Mouse (Mus musculus) left cerebral cortex, adult 9 months (tissue): ENCODE data around the gene Vamp5.

ENCODE experiments used
- DNase-seq, 2 experiments: peaks; one replicate each; pipeline ENCODE4 v3.0.0; 2022; ENCODE audit warnings: low spot score in 2 of 2

Gene Vamp5

DNA sequence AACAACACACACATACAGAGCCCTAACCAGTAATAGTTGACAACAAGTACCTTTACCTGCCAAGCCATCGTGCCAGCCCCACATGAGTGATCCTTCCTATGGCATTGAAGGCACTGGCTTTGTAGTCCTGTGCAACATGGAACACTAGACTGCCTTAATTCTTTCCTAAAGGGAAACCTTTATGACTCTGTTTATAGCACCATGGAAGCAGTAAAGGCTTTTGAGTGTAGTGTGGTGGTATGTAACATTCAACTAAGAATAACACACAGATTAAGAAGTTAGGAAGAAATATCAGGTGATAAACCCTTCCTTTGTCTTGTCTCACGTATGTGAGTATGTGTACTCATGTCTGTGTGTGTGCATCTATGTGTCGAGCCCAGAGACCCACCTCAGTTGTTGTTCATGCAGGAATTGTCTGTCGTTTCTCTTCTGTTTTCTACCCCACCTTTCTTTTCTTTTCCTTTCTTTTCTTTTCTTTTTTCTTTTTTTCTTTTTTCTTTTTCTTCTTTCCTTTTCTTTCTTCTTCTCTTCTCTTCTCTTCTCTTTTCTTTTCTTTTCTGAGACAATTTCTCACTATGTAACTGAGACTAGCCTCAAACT is 13.3 kb downstream of the Vamp5 start, which contains the start of gene Rnf181:
Gene Rnf181 (minus strand): TSS at position 113 of the 600 bp plus-strand sequence.
- DNase-seq = no peak

DNA sequence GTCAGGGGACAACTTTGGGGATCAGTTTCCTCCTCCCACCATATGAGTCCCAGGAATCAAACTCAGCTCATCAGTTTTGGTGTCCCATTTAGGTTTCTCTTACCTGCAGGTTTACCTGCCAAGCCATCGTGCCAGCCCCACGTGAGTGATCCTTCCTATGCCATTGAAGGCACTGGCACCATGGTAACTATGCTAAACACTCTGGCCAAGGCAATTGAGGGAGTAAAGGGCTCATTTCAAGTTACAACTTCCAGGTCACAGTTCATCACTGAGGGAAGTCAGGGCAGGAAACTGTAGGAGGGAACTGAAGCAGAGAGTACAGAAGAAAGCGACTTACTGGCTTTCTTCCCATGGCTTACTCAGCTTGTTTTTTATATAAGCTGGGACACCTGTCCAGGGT is 14.0 kb downstream of the Vamp5 start:
- DNase-seq = no peak

DNA sequence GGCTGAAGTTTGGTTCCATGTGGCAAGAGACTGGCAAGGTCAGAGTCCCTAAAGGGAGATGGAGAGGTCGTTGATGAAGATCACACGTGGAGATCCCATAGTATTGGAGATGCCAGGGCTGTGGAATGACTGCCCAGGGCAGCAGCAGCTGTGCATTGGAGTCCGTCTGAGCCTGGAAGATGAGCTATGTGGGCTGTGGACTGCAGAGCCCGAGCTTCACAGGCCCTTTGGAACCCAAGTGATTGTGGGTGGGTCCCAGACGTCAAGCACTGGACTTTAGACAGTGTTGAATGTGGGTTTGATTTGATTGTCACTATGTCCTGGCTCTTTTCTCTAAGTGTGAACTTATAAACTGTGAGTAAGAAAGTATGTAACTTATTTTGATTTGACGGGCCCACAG is 15.3 kb downstream of the Vamp5 start:
- no peak for DNase-seq

DNA sequence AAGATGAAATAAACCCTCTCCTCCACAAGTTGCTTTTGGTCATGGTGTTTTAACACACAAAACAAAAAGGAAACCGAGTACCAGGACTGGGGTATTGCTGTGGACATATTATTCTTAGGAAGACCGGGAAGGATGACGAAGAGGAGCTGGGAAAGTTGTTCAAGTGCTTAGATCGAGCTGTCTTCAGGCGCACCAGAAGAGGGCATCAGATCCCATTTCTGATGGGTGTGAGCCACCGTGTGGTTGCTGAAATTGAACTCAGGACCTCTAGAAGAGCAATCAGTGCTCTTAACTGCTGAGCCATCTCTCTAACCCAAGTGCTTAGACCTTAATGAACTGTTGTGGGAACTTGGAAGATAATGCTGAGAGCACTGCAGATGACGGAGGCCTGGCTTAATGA is 16.3 kb downstream of the Vamp5 start:
- DNase-seq = no peak

DNA sequence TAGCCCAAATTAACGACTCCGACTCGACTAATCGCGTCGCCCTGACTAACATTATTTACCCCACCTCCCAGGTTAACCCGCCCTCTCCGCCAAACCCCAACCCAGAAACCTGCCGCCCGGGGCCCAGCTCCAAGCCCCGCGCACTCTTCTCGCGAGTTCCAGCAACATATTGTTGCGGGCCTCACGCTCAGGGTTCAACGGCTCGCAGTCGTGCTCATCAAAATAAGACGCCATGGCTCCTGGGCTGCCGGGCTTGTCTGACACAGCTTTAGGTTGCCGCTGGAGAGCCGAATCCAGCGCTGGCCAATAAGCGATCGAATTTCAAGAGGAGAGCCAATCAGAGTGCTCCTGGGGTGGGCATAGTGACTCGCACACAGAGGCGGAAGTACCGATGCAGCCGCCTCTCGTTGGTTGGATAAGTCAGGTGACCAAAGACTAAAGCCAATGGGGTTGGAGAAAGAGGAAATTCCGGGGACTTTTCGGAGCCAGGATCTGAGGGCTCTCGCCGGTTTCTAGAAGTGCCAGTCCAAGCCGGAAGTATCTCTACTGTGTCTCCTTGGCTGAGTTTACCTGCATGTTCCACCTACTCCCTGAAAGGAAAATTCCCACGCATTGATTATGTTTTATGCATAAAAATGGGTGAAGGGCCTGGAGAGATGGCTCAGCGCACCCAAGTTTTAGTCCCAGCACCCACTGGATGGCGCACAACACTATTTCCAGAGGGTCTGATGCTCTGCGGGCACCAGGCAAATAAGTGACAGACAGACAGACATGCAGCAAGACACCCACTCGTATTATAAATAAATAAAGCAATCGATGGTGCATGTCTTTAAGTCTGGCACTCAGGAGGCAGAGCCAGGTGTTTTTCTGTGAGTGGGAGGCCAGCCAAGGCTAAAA is 17.9 kb downstream of the Vamp5 start:
- DNase-seq = peak; percentile 97 to 98

DNA sequence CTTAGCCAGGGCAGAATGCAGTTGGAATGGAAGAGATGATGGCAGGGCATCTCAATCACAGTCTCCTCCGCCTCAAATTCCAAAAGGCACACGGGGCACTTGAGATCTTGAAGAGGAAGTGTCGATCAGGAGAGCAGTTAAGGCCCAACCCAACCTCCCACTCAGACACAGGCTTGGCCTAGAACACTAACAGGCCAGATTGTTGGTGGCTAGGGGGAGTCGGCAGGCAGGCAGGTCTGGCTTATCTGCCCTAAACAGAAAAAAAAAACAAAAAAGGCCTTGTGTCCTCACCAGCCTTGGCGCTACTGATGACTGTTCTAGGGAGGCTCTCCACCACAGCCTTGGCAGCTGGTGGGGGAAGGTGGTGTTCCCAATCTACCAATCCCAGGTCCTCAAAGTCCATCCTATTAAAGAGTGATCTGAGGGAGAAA is 19.1 kb downstream of the Vamp5 start:
- DNase-seq = no peak

DNA sequence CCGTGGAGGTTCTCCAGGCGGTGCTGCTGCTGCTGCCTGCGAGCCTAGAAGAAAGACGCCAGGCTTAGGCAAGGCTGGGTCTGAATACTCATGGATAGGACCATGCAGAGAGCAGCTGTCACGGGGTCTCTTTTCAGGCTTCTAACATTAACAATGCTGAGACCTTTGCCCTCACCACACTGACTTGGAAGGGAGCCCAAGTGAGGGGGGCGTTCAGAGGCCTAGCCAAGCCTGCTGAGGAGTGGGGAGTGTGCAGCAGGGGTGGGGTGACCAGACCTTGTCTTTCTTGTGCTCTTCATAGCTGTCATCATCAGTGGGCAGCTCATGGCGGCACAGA is 19.7 kb downstream of the Vamp5 start:
- DNase-seq = no peak

DNA sequence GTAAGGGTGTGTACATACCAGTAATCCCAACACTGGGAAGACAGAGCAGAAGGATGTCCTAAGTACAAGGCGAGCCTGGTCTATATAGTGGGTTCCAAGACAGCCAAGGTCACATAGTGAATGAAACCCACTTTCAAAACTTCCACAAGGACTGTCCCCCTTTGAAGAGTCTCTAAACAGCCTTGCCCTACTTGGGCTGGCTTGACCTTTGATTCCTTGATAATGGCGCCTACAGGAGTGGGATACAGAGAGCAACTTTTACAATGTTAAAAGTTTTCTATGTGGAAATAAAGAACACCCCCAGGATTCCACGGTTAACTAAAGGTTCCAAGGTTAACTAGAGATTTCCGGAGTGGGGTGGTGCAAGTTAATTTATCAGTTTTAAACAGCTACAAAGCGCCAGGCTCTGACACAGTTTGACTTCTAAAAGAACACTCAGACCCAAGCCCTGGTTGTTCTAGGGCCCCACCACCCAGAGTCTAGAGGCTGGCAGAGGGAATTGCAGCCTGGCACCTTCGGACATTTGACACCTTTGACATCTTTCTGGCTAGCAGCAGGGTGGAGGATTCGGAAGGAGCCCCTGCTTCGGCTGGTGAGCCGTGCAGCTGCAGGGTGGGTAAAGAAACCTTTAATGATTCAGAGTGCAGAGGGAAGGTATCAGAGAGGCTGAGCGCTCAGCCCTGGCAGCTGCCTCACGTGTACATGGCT is 20.2 kb downstream of the Vamp5 start:
- no peak for DNase-seq

DNA sequence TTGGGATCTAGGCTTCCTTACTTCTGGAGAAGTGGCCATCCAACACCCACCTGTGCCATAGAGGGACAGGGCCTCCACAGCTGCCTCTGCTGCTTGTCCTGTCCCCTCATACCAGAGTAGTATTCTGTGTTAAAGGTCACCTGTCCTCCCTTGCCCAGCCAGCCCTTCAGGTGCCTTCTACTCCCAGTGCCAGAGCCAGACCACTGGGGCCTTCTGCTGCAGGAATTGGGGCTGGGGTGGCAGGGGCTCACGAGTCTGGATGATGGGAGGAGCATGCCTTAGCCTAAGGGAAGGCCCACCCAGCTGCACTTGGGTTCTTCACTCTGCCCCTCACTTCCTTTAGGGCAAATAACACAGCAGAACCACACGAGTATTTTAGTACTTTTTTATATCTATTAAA is 20.9 kb downstream of the Vamp5 start:
- DNase-seq = no peak

DNA sequence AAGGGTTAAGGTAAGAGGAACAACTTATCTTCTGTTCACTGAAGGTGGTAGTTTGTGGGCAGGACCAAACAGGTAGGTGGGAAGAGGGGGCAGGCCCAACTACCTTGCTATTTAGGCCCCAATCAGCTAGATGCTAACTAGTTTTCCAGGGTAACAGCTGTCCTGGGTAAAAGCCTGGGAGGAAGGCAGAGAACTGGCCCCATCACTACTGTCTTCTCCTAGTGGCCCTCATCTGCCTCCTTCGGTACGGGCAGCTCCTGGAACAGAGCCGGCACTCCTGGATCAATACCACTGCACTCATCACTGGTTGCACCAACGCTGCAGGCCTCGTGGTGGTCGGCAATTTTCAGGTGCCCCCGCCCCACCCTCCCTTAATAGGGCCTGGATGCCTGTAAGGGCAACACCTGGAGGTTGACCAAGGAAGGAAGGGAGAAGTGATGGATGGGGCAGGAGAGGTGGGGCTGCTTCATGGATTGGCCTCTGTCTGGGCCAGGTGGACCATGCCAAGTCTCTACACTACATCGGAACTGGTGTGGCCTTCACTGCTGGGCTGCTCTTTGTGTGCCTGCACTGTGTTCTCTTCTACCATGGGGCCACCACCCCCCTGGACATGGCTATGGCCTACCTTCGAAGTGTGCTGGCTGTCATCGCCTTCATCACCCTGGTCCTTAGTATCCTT is 22.0 kb downstream of the Vamp5 start:
- no peak for DNase-seq

DNA sequence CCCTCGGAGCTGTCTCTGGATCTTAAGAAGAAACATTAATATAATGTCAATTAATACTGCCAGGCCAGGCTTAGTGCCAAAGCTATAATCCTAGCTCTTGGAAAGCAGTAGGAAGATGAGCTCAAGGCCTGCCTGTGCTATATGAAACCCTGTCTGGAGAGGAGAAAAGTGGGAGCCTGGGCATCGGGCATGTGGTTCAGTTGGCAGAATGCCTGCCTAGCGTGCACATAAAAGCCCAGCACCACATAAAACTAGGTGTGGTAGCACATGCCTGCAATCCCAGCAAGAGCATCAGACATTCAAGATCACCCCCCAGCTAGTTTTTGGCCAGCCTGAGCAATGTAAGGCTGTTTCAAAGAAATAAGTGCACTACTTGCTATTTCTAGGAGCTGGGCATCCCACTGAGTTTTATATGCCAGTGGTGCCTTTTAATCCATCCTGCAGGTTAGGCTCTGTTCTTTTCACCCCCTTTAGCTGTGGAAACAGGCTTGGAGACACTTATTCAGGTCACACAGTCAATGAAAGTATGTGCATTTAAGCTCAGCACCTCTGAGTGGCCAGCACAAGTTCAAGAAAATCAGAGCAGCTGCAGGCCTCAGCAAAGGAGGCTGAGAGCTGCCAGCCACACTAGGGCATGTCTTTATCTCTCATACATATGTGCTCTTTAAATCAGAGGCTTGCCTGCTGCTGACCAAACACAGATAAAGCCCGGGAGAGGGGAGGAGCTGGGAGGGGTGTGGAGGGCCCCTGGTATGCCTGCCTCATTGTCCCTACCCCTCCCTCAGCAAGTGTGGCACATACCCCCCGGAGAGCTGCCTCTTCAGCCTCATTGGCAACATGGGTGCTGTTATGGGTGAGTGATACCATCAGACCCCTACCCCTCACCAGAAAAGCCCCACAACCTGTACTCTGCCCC is 22.8 kb downstream of the Vamp5 start:
- no peak for DNase-seq

DNA sequence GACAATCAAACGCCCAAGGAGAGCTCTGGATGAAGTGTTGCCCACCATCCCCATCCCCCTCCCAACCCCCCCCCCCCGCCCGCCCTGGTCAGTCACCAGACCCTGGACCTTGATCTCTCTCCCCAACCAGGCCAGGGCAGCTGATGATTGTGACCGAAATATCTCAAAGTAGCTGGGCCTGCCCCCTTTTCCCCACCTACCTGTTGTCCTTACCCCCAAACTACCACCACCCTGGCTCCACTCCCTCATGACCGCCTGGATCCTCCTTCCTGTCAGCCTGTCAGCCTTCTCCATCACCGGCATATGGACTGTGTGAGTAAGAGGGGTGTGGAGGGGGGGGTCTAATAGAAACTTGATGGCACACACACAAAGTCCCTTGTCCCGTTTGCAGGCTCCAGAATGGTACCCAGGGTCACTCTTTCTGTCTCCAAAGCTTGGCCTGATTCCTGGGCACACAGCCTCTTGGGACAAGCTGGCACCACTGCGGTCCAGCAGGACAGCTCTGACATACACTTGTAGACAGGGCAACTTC is 24.2 kb downstream of the Vamp5 start:
- DNase-seq = no peak

DNA sequence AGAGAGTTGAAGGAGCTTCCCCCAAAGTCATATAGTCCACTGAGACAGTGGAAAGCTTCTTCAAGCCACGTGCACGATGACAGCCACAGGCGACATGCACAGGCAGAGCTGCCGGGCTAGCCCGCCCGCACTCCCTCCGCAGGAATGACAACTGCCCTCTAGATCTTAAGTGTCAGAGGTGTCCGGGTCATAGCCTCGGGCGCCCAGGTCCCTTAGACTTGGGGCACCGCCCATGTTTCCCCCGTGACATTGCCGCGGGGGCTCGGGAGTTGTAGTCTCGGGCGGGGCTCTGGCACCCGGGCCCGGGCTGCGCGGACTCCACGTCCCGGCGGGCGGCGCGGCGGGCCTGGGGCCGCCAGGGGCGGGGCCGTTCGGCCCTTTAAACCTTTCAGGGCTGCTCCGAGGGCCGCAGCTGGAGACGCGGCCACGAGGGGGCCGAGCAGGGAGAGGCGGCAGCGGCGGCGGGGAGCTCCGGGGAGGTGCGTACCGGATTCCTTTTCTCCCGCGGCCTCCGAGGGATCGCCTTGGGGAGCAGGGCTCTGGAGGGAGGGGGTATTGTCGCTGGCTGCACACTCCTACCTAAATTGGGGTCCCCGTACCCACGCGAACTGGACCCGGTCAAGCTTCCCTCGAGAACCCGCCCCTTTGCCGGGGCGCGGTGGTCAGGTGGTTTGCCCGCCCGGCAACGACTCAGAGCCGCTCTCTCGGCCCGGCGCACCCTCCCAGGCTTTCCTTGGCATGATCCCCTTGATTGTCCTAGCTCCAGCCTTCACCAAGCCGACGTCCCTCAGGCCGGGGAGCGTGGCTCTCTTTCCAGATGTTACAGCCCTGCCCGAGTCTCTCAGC is 25.0 kb downstream of the Vamp5 start, which contains the start of gene Tmem150a:
Gene Tmem150a (plus strand): TSS at position 382 of the 846 bp plus-strand sequence.
- peak in 1 of 2 experiments; percentile 74 for DNase-seq

DNA sequence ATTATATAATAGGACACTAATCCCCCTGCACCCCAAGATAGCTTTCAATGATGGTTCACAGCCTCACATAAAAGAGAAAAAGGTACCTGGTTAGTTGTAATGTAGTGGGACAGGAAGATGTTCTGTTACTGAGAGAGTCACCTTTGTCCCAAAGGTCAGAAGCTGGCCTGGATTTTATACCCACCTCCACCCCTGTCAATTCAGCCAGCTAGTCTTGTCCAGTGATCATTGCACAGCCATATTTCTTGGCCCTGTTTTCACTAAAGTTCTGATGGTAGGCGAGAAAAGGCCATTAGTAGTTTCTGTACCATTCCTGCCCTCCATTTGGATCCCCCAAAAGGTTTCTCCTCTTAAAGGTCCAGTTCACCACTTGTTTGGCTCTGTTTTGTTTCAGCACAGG is 26.2 kb downstream of the Vamp5 start:
- DNase-seq = no peak

DNA sequence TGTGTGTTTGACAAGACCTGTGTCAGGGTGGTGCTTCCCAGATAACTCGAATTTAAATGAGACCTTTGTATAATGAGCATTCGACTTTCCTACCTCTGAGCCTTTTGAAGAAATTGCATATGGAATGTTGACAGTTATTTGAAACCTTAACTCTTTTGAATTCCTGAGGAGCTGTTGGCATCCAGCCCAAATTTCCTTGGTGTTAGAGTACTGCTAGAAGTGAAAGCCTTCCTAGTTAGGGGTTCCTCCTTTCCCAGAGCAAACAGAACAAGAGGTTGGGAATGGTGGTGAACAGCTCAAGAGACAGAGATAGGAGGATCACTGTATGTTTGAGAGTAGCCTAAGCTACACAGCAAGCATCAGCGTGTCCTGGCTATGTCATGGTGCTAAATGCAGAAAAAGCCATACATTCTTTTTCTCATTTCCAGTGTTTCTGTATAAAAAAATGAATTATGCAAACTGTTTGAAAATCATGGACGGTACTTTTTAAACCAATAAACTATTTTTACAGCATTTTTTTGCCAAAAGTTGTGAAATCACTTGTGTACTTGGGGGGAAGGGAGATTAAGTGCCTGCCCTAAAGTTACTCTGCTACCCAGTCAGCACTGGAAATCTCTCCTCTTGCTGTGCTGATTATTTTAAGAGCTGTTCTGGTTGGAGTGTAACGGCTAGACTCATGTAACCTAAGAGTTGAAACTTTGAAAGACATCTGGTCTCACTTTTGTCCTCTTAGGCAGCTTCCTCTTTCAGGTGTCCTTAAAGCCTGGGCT is 27.4 kb downstream of the Vamp5 start:
- DNase-seq = no peak

DNA sequence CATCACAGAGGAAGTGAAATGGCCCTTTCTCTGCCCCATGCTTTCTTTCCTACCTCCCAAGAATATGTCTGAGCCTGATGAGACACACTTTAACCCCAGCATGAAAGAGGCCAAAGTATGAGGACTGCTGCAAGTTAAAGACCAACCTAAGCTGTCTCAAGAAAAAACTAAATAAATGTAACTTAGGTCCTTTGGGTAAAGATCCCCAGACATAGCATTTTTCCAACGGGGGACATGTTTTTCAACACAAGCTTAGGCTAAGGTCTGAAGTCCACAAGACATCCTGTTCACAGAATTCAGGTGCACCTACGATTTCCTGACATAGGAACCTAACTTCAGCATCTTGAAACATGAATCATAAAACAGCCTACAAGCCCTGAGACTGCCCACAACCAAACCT is 30.1 kb downstream of the Vamp5 start:
- DNase-seq = no peak

DNA sequence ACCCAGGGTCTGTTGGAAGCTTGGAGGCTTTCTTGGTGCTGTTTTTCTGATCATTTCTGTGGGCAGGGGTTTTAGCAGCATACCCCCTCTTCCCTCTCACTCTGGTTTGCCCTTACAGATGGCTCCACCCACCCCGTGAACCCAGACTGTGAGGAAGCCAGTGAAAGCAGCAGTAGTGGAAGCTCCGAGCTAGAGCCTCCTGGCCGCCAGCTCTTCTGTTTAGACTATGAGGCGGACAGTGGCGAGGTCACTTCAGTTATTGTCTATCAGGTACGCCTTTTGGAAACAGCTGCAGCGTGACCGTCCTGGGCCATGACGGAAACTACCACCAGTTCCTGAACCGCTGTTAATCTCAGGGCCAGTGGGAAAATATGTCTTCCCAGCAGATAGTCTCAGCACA is 31.9 kb downstream of the Vamp5 start:
- DNase-seq = no peak

DNA sequence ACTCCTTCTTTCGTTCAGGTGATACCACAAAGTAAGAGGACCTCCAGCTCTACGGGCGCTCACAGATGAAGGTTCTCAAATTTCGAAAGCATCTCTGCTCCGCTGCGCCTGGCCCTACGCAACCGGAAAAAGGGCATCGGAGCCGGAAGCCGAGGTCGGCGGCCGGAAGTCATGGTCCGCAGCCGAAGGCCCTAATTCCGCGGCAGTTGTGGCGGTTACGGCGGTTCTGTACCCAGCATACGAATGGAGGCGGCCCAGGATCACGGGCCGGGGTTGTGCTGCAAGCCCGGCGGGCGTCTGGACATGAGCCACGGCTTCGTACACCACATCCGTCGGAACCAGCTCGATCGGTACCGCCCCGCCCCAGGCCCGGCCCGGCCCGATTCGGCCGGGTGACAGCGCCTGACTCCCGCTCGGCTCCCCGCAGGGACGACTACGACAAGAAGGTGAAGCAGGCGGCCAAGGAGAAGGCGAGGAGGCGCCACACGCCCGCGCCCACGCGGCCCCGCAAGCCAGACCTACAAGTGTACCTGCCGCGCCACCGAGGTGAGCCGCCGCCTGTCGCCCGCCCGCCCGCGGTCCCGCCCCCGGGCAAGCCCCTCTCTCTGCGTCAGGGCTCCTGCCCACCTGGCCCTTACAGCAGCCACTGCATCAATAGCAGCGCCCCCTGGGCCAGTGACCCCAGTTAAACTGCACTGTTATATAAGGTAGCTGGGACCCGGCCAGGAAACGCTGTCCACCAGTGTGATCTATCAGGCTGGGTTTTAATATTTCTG is 32.9 kb downstream of the Vamp5 start, which contains the start of gene 0610030E20Rik:
Gene 0610030E20Rik (plus strand): TSS at position 152 of the 776 bp plus-strand sequence.
- peak in 1 of 2 experiments; percentile 70 for DNase-seq
